Mouse (Mus musculus) embryonic stem cell, embryonic (primary cell): ENCODE measurements around the gene Exoc4.

Experiments used
- CTCF ChIA-PET, 4 experiments: fragments of 300-600 bp in 2 of 4; fragments of 350-600 bp in 2 of 4; sonication (Branson Sonifier 250); formaldehyde crosslinking; loops; one replicate each; lab custom pipeline; 2022; ENCODE audit warnings: inconsistent platforms in 2 of 4; lab: Charles Lee
- POLR2A ChIA-PET, 4 experiments: fragments of 300-600 bp in 2 of 4; fragments of 350-600 bp in 2 of 4; sonication (Branson Sonifier 250); formaldehyde crosslinking; loops; one replicate each; lab custom pipeline; 2022; ENCODE audit warnings: antibody characterized with exemption in 4 of 4, inconsistent platforms in 1 of 4; lab: Charles Lee

Exoc4 gene

GRCm38 (mm10) chr6:33685321-33685720 lies 436.4 kb downstream of the Exoc4 start:
- ChIA-PET CTCF (no interaction called here), POLR2A (interaction anchor here in 1 of 4 experiments (0.8 kb wide), 1 partner anchor 16 kb away, joined by 3 read pairs; no protein-coding TSS in a partner anchor)

- CTCF ChIA-PET, result interaction anchor here in 1 of 4 experiments (0.5 kb wide), 1 partner anchor 302 kb away, joined by 4 read pairs; no protein-coding TSS in a partner anchor
- POLR2A ChIA-PET, result no interaction called here
Observed at GRCm38 (mm10) chr6:33690601-33691000, 441.7 kb downstream of the Exoc4 start.

GRCm38 (mm10) chr6:33696976-33697375 lies 448.1 kb downstream of the Exoc4 start:
- POLR2A ChIA-PET, result no interaction called here
- CTCF ChIA-PET, result no interaction called here

- POLR2A ChIA-PET, result interaction anchor here in 1 of 4 experiments (1.1 kb wide), 1 partner anchor 35 kb away, joined by 3 read pairs; no protein-coding TSS in a partner anchor
- CTCF ChIA-PET, result no interaction called here
Observed at GRCm38 (mm10) chr6:33708907-33709306, 460.0 kb downstream of the Exoc4 start.

GRCm38 (mm10) chr6:33709340-33709739 lies 460.5 kb downstream of the Exoc4 start:
- ChIA-PET POLR2A (interaction anchor here in 2 of 4 experiments (0.5 to 1.2 kb wide), 3 partner anchors 23 to 284 kb away, joined by 3 to 5 read pairs (median 3); no protein-coding TSS in a partner anchor), CTCF (no interaction called here)

- ChIA-PET POLR2A (no interaction called here), CTCF (no interaction called here)
Observed at GRCm38 (mm10) chr6:33711742-33712141, 462.9 kb downstream of the Exoc4 start.

- CTCF ChIA-PET, result no interaction called here
- POLR2A ChIA-PET, result no interaction called here
Observed at GRCm38 (mm10) chr6:33712540-33713118, 463.7 kb downstream of the Exoc4 start.

GRCm38 (mm10) chr6:33716254-33716965 lies 467.5 kb downstream of the Exoc4 start:
- ChIA-PET POLR2A (interaction anchor here in 1 of 4 experiments (0.6 kb wide), 1 partner anchor 39 kb away, joined by 4 read pairs; no protein-coding TSS in a partner anchor), CTCF (no interaction called here)

GRCm38 (mm10) chr6:33721166-33721565 lies 472.3 kb downstream of the Exoc4 start:
- CTCF ChIA-PET, result no interaction called here
- POLR2A ChIA-PET, result interaction anchor here in 1 of 4 experiments (0.5 to 1.3 kb wide), 3 partner anchors 8 to 422 kb away, joined by 3 to 4 read pairs (median 3); no protein-coding TSS in a partner anchor

GRCm38 (mm10) chr6:33722811-33723210 lies 473.9 kb downstream of the Exoc4 start:
- ChIA-PET CTCF (no interaction called here), POLR2A (interaction anchor here in 1 of 4 experiments (1.8 kb wide), 1 partner anchor 11 kb away, joined by 6 read pairs; no protein-coding TSS in a partner anchor)

GRCm38 (mm10) chr6:33724596-33724995 lies 475.7 kb downstream of the Exoc4 start:
- ChIA-PET CTCF (no interaction called here), POLR2A (no interaction called here)

- ChIA-PET CTCF (no interaction called here), POLR2A (interaction anchor here in 1 of 4 experiments (0.6 kb wide), 1 partner anchor 9 kb away, joined by 3 read pairs; no protein-coding TSS in a partner anchor)
Observed at GRCm38 (mm10) chr6:33727271-33727670, 478.4 kb downstream of the Exoc4 start.

GRCm38 (mm10) chr6:33732214-33732613 lies 483.3 kb downstream of the Exoc4 start:
- CTCF ChIA-PET, result interaction anchor here in 1 of 4 experiments (0.9 kb wide), 1 partner anchor 198 kb away, joined by 3 read pairs; no protein-coding TSS in a partner anchor
- POLR2A ChIA-PET, result interaction anchor here in 1 of 4 experiments (1.7 kb wide), 1 partner anchor 22 kb away, joined by 5 read pairs; no protein-coding TSS in a partner anchor

- ChIA-PET CTCF (no interaction called here), POLR2A (interaction anchor here in 1 of 4 experiments (0.5 to 1.7 kb wide), 2 partner anchors 11 to 1966 kb away, joined by 3 to 6 read pairs; no protein-coding TSS in a partner anchor)
Observed at GRCm38 (mm10) chr6:33733602-33734001, 484.7 kb downstream of the Exoc4 start.

- ChIA-PET CTCF (interaction anchor here in 1 of 4 experiments (0.6 kb wide), 1 partner anchor 41 kb away, joined by 3 read pairs; no protein-coding TSS in a partner anchor), POLR2A (interaction anchor here in 1 of 4 experiments (1.0 to 1.7 kb wide), 2 partner anchors 11 to 65 kb away, joined by 3 to 6 read pairs; no protein-coding TSS in a partner anchor)
Observed at GRCm38 (mm10) chr6:33734032-33734431, 485.1 kb downstream of the Exoc4 start.

- ChIA-PET POLR2A (interaction anchor here in 1 of 4 experiments (0.6 to 1.7 kb wide), 3 partner anchors 10 to 51 kb away, joined by 3 to 4 read pairs (median 3); no protein-coding TSS in a partner anchor), CTCF (interaction anchor here in 1 of 4 experiments (0.5 kb wide), 1 partner anchor 148 kb away, joined by 3 read pairs; no protein-coding TSS in a partner anchor)
Observed at GRCm38 (mm10) chr6:33738857-33739291, 490.0 kb downstream of the Exoc4 start.

- ChIA-PET POLR2A (interaction anchor here in 1 of 4 experiments (1.7 kb wide), 1 partner anchor 10 kb away, joined by 4 read pairs; no protein-coding TSS in a partner anchor), CTCF (no interaction called here)
Observed at GRCm38 (mm10) chr6:33739304-33739703, 490.4 kb downstream of the Exoc4 start.

- CTCF ChIA-PET, result interaction anchor here in 1 of 4 experiments (0.6 kb wide), 1 partner anchor 40 kb away, joined by 3 read pairs; no protein-coding TSS in a partner anchor
- POLR2A ChIA-PET, result interaction anchor here in 1 of 4 experiments (0.7 kb wide), 1 partner anchor 188 kb away, joined by 3 read pairs; no protein-coding TSS in a partner anchor
Observed at GRCm38 (mm10) chr6:33755976-33756375, 507.1 kb downstream of the Exoc4 start.

GRCm38 (mm10) chr6:33761557-33761956 lies 512.7 kb downstream of the Exoc4 start:
- CTCF ChIA-PET, result no interaction called here

More at GRCm38 (mm10) chr6:33761557-33761956, 512.7 kb downstream of the Exoc4 start:
- POLR2A ChIA-PET, result no interaction called here
